Mouse (Mus musculus): ENCODE results near the gene Fars2.

Fars2 gene

DNA sequence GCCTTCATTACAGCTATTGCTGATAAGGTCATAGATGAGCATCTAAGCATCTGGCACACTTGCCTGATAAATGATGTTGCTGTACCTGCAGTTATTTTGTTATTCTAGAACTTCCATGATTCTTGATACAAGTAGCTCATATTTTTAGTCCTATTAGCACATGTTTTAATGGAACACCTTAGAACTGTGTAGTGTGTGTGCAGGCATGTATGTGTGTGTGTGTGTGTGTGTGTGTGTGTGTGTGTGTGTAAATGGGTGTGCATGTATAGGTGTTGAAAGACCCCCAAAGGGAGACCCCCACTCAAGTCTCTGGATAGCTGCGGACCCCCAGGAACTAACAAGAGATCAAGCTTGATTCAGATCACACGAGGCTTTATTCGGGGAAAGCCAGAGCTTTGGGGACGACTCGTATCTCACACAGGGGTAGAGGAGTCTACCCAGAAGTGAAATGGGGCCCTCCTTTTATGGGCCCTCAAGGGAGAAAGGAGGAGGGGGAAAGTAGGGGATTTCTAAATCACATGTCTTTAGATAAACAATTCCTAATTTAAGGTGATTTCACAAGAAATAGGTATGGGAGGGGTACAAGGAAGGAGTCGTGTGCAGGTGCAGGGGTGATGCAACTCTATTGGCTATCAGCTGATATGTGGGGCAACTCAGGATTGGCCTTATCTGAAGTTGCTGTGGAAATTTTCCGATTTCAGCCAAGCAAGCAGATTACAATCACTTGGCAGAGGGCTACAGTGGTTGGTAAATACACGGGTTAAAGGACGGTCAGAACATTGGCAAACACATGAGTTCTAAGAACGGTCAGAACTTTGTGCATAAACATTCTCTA lies 503.5 kb downstream of the Fars2 start:
- in situ Hi-C loops (cut with MboI; ENCODE audit: low sequenced_read_pairs), result no loop called here

GRCm38 (mm10) chr13:36621333-36621659 lies 504.1 kb downstream of the Fars2 start:
- in situ Hi-C loops (cut with MboI; ENCODE audit: low sequenced_read_pairs), result no loop called here

DNA sequence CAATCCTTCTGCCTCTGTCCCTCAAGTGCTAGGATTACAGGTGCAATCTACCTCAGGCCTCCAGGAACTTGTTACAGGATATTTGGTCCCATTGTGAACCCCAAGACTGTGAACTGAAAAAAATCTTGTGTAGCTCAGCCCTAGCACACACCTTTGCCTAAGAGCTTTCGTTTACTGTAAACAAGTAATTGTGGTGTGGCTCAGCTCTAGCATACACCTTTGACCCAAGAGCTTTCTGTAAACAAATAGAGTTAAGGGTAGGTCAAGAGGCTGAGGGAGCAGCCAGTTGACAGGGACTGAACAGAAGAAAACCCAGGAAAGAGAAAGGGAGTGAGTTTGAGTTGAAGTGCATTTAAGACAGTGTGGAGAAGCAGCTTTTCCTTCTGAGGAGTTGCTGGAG lies 506.3 kb downstream of the Fars2 start:
- in situ Hi-C loops (cut with MboI; ENCODE audit: low sequenced_read_pairs), result no loop called here

GRCm38 (mm10) chr13:36629154-36629553 lies 511.9 kb downstream of the Fars2 start:
- in situ Hi-C loops (cut with MboI; ENCODE audit: low sequenced_read_pairs), result no loop called here

DNA sequence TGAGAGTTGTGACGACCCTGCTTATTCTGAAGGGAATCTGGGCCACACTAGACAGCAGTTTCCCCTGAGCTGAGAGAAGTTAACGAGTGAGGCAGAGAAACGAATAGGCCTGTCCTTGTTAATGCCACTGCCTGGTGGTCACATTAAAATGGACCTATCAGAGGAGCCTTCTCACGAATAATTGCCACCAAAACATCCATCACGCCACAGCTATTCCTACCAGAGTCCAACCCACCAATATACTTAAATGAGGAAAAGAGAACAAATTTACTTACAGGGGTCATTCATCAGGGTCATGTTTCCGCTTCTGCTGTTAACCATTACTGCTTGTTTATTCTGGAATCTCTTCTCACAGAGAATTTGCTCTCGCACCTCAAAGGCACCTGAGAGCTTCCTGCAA lies 531.0 kb downstream of the Fars2 start:
- in situ Hi-C loops (cut with MboI; ENCODE audit: low sequenced_read_pairs), result no loop called here

GRCm38 (mm10) chr13:36654251-36654650 lies 537.0 kb downstream of the Fars2 start:
- in situ Hi-C loops (cut with MboI; ENCODE audit: low sequenced_read_pairs), result no loop called here

DNA sequence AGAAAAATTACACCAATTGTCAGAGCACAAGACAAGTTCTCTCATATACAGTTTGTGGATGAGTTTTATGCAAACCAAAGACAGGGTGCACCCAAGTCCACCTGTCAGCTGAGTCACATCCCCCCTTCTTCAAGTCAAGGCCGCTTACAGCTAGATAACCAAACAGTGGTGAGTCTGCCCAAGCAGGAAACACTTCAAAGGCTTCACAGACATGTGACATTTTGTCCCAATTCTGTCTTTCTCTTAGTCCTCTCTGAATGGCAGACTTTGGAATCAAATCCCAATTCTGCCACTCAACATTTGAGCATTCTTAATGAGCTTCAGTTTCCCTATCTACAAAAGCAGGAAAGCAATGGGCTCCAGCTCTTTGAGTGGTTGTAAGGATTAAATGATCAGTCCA lies 562.1 kb downstream of the Fars2 start:
- in situ Hi-C loops (cut with MboI; ENCODE audit: low sequenced_read_pairs), result no loop called here

GRCm38 (mm10) chr13:36680690-36681355 lies 563.6 kb downstream of the Fars2 start:
- in situ Hi-C loops (cut with MboI; ENCODE audit: low sequenced_read_pairs), result no loop called here

GRCm38 (mm10) chr13:36683581-36683980 lies 566.4 kb downstream of the Fars2 start:
- in situ Hi-C loops (cut with MboI; ENCODE audit: low sequenced_read_pairs), result no loop called here

GRCm38 (mm10) chr13:36695516-36696201 lies 578.4 kb downstream of the Fars2 start:
- in situ Hi-C loops (cut with MboI; ENCODE audit: low sequenced_read_pairs), result no loop called here

DNA sequence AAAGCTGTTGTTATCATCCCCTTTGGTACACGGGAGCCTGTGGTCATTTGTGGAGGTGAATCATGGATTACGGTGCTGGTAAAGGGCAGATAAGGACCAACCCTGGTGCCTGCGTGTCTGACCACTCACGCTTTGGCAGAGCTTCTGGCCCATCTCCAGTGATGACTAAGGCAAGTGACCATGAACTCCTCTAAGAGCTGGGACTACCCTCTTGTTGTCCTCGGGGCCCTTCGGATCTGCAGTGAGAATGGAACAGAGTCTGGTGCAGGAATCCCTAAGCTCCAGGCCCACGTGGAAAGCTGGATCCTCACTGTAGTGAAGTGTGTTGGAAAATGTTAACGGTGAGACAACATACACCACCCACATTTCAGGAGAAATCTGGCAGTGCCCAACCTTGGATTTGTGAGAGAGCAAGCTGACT lies 579.1 kb downstream of the Fars2 start:
- in situ Hi-C loops (cut with MboI; ENCODE audit: low sequenced_read_pairs), result no loop called here

DNA sequence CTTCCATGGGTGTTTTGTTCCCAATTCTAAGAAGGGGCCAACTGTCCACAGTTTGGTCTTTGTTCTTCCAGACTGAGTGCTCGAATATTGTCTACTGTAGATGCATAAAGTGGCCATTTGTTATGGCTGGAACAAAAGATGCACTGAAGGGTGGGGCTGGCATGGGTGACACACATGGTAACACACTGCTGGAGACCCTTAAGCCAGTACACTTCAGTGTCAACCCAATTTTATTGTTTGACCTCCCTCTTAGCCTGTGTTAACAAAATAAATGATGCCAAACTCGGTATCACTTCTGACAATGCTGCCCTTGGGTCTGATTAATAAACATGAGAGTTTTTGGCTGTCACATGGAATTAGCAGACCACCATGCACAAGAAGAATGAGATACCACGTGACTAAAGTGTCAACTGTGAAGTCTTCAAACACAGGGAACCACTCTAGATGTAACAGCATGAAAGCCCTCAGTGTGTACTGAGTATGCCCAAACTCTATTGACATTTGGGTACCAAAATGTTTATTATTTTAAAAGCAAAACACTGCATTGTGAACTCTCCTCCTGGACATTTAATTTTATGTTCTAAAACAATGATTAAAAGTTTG lies 590.0 kb downstream of the Fars2 start:
- in situ Hi-C loops (cut with MboI; ENCODE audit: low sequenced_read_pairs), result no loop called here

- in situ Hi-C loops (cut with MboI; ENCODE audit: low sequenced_read_pairs), result no loop called here
Observed at GRCm38 (mm10) chr13:36714101-36714500, 596.9 kb downstream of the Fars2 start.

DNA sequence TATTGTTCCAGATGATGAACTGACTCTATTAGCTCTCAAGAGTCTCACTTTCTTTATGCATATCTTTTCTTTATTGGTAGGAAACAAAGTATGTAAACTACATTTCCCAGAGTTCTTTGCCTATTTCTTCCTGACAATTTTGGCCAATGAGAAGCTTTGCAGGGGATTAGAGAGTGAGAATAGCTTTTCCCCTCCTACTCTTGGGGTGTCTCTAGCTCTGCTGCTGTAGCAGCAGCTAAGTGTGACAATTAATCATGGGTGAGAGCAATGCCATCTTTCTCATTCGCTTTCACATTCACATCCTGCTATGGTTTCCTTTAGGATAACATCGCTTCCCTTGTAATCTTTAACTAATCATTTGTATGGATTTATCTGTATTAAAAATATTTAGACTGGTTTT lies 599.5 kb downstream of the Fars2 start:
- in situ Hi-C loops (cut with MboI; ENCODE audit: low sequenced_read_pairs), result no loop called here

DNA sequence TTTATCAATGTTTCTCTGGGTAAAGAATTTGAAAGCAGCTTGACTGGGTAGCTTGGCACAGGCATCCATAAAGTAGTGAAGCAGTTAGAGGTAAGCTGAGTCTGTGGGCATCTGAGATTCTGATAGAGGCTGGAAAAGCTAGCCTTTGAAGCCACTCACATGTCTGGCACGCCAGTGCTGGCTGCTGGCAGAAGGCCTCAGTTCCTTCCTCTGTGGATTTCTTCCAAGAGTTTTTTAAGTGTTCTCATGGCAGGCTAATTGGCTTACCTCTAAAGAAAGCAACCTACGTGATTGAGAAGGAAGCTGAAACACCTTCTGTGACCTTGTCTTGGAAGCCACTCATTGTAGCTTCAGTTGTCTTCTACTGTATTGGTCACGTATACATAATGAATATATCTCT lies 600.2 kb downstream of the Fars2 start:
- in situ Hi-C loops (cut with MboI; ENCODE audit: low sequenced_read_pairs), result no loop called here

DNA sequence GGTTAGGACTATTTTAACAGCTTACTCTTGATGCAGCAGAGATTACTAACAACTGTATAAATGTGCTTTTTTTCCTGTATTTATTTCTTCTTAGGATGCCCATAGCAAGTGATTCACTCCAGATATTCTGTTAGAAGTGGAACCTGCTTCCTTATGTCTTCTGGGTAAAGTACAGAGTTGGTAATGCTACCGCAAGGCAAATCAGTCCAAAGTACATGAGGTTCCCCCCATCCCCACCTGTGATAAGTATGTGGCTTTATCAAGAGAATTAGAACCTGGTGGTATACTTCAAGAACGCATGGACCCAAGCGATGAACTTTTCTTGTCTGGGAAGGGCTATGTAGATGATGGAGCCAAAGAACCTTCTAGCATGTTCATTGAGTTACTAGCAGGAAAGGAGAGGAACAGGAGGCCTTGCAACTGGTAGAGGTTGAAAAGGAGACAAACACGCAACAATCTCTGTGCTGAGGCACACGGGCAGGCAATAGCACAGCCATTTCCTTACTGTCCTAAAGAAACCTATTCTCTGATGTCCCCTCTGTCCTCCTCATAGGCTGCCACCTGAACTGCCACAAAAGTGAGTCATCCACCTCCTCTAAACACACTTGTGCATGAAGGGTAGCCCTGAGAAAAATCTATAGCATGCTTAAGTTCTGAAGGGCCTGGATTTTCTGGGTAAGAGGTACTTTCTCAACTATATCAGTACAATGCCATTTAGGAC lies 603.2 kb downstream of the Fars2 start:
- in situ Hi-C loops (cut with MboI; ENCODE audit: low sequenced_read_pairs), result no loop called here

- in situ Hi-C loops (cut with MboI; ENCODE audit: low sequenced_read_pairs), result no loop called here
Observed at GRCm38 (mm10) chr13:36722309-36722708, 605.1 kb downstream of the Fars2 start.

- in situ Hi-C loops (cut with MboI; ENCODE audit: low sequenced_read_pairs), result no loop called here
Observed at GRCm38 (mm10) chr13:36723726-36724300, 606.6 kb downstream of the Fars2 start.

DNA sequence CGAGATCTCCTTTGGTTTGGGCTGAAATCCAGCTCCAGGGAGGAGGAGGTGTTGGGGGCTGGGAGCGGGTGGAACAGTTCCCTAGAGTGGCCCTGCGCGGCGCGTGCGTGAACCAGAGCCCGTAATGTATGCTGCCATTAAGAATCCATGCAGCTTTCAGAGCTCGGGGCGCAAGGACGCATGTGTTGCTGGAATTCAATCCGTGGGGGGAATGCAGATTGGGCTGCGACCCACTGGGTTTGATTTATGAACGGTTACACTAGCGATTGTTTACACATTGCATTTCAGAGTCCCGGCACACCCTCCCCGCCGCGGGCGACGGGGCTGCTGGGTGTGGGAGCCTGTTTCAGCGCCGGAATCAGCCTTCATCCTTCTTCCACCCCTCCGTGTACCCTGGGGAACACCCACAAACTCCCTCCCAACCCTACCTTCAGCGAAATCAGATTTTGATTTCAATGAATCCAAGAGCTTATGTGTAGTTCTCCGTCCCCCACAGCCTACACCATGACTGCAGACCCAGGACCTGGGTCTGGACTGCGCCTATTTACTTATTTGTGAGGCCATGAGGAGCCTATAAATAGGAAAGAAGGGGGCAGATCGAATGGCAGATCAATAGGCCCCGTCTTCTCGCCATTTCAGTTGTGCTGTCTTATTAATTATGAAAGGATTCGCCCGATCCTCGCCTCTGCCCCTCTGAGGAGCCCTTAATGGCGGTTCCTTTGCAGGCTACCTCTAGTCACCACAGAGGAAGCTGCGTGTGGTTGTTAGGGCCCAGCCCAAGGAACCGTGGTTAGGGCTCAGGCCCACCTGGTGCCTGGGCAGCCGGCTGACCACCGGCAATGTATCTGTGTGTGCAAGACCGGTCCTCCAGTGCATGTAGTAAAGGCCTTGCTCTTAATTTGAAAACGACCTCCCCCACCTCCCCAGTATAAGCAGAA lies 607.6 kb downstream of the Fars2 start:
- in situ Hi-C loops (cut with MboI; ENCODE audit: low sequenced_read_pairs), result no loop called here

Measured in CH12F3 (cell line).